Mouse (Mus musculus) monocyte, adult 5-6 weeks (primary cell): Measurements from ENCODE around the gene Cdk5r1. TPM values are rescaled to one million over a fixed set of nuclear protein-coding genes. Genes with fewer than 3 reads are reported as not detected.
"Not testable (repeated sequence)": the region's sequence is repeated elsewhere in the genome, so short reads cannot be mapped to it uniquely, and the experiment has no call there.

Experiments used
- ATAC-seq: fragments of 153-309, 156-312 bp; replicated peaks from 2 replicates; pipeline ENCODE4 v1.8.0; 2017; ENCODE audit warnings: mild to moderate bottlenecking; ENCODE audit not compliant: low TSS enrichment, insufficient number of reproducible peaks, severe bottlenecking, poor library complexity, low FRiP score
- total RNA-seq: library from RNA; stranded (forward); fragments of 200-1000, 200-491, 200-594 nt; gene quantifications from 3 replicates; pipeline ENCODE4 v1.2.3, GENCODE M21; 2017

Cdk5r1 gene
- 0.49 to 3.8 TPM (median 2.4 TPM) in 3 replicates for total RNA-seq

DNA sequence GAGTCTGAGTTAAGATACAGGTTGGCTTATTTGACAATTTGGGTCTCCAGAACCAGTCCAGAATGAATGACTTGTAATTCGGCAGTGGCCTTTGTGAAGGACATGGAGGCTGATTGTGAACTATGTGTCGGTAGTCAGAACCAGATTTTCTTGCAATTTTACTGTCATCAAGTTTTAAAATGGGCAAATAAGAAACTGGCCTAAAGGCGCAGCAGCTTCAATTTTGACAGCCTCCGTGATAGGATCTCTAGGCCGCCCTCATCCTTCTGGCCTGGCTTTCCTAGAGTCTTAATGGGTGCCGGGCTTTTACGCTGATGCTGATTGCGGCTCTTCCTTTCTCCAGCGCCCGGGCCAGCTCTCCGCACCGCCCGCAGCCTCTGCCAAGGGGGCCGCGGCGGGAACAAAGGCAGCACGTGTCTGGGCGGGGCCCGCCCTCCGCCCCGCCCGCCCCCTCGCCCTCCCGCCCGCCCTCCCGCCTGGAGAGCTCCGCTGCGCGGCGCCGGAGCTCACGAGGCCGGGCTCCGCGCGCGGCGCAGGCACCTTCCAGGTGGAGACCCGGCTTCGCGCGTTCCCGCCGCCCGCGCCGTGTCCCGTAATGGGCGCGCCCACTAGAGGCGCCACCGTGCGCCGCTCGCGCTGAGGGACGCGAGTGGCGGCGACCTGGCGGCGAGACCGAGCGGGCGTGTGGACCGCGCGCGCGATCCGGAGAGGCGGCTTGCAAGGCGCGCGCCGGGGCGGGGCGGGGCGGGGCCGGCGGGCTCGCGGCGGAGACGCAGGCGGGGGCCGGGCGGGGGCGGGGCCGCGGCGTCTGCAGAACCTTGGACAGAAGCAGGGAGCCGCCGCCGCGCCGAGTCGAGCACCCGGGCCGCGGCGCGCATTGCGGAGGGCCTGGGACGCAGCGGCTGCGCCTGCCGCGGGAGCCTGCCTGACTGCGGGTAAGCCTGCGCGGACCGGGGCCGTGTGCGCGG is at the start of gene Cdk5r1:
Gene Cdk5r1 (plus strand): TSS at position 802 of the 968 bp plus-strand sequence.
- peak; percentile 18; the same call in 1 of the 2 replicates for ATAC-seq

DNA sequence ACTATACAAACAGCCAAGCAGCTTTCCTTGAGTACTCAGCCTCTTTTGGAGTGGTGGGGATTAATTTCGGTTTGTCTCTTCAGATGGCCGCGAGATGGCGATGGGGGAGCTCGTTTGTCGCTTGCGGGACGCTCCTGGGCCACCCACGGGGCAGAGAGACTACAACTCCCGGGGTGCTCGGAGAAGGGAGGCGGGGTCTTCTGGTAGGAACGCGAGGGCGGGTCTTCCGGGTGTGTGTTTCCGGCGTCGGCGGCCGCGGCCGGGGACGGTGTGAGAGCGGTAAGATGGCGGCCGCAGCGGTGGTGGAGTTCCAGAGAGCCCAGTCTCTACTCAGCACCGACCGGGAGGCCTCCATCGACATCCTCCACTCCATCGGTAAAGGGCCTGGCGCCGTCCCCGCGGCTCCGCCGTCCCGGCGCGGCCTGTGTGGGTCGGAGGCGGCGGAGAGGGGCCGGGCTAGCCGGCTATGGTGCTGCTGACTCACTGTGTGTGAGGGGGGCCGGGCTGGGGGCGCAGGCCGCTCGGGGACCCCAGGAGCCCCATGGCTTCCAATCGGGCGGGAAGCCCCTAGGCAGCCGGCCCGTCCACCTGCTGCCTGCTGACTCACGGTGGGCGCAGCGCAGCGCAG is 48.3 kb upstream of the Cdk5r1 start, which contains the start of gene Psmd11:
Gene Psmd11 (plus strand): TSS at position 235 of the 628 bp plus-strand sequence.
- peak; percentile 100 for ATAC-seq

DNA sequence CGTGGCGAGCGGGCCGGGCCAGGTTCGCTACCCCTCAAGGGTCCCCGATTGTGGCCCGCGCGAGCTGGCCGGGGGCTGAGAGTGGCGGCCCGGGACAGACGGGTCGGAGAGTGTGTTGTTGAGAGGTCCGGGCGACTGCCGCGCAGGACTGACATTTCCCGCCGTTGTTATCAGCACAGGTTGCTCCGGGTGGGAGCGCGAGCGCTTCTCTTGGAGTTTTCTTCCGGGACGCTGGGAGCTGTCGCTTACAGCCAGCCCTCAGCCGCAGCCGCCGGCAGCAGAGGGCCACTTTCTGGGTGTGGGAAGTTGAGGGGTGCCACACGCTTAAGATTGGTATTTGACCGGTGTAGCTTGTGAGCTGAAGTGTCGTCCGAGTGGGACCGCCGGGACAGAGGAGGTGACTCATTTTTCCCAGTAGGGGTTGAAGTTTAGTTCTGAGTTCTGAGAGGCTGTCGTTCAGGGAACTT is 47.8 kb upstream of the Cdk5r1 start:
- no peak for ATAC-seq

GRCm38 (mm10) chr11:80429500-80430166 is 47.2 kb upstream of the Cdk5r1 start:
- no peak for ATAC-seq

DNA sequence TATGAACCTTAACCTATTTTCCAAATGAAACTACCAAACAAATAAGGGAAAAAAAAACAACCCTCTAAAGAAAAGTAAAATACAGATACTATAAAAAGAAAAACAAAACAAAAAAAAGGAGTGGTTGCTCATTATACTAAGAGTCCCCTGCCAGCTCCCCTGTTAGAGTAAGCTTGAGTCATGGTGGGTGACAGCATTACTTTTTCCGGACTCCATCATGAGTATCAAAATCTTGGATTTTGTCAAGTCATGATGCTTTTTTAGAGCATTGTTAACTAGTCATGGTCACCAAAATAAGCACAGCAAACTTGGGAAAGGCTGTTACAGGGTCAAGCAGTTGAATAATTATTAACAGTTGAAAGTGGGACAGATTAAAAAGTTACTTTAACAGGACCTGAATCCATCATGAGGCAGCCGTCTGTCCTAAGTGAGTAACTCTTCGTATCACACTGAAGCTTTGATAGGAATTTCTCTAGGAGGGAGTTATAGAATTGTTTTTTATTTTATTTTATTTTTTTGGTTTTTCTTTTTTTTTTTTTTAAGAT is 46.4 kb upstream of the Cdk5r1 start:
- no peak for ATAC-seq

- no peak for ATAC-seq
These were observed 29.9 kb upstream of the Cdk5r1 start for GRCm38 (mm10) chr11:80446916-80447315.

DNA sequence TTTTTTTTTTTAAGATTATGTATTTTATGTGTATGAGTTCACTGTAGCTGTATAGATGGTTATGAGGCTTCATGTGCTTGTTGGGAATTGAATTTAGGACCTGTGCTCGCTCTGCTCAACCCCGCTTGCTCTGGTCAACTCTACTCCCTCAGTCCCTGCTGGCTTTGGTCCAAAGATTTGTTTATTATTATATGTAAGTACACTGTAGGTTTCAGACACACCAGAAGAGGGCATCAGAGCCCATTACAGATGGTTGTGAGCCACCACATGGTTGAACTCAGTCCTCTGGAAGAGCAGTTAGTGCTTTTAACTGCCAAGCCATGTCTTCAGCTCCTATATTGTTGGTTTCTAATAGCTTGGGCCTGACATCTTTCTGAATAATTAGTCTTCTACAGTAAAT is 27.0 kb upstream of the Cdk5r1 start:
- no peak for ATAC-seq

DNA sequence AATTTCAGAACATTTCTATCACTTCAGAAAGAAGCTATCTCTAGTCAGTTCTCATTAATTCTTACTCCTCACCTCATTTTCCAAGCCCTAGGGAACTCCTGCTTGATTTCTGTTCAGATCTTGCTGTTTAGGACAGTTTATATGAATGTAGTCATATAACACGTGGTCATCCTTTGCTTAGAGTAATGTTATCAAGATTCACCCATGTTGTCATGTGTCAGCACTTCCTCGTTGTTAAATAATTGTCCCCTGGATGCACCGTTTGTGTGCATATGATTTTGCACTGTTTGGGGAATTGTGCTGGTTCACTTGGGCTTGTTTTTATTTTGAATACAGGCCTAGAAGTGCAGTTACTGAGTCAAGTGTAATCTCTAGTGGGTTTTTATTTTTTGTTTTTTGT is 24.6 kb upstream of the Cdk5r1 start:
- no peak for ATAC-seq

DNA sequence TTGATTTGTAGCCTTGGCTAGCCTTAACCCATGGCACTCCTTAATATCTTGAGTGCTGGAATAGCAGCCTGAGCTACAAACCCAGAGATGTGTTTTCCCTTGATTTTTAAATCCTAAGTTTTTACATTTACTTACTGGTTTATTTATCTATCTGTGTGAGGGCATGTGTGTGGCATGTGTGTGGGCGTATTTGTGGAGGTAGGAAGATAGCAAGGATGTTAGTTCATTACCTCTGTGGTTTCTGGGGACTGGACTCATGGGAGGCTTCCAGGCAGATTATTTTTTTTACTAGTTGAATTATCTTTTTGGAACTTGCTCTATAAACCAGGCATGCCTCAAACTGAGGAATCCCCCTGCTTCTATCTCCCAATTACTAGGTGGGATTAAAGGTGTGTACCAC is 23.6 kb upstream of the Cdk5r1 start:
- ATAC-seq = no peak

GRCm38 (mm10) chr11:80463605-80464130 is 13.2 kb upstream of the Cdk5r1 start:
- not testable (repeated sequence) for ATAC-seq

DNA sequence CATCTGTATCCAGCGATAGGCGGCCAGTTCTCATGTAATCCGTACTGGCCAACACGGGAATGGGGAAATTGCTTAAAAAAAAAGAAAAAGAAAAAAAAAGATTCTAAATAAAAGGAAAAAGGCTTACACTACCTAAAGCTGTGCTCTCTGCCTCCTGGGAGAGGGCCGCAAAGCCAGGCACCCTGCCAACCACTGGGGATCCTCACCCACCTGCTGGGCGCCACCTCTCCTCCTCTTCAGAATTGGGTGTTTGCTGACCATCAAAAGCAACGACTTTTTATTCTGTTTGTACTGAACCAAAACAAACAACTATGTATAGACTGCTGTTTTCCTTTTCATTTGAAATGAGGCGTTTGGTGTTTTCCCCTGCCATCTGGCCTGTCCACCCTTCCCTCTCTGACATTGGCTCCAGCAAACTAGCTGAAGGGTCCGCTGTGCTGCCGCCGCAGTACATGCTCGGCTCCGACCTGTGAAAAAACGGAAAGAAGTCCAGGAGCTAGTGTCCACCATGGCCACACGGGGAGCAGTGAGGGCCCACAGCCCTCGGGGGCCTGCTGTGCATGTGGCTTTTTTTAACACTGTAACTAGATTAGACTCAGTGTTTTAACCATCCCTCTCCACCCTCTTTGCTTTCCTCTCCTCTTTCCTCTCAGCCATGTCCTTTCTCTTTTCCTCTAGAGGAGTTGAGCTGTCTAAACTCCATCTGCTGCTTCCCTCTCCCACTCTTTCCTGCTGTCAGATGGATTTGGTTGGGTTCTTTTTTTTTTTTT is 4.8 kb upstream of the Cdk5r1 start:
- no peak for ATAC-seq

DNA sequence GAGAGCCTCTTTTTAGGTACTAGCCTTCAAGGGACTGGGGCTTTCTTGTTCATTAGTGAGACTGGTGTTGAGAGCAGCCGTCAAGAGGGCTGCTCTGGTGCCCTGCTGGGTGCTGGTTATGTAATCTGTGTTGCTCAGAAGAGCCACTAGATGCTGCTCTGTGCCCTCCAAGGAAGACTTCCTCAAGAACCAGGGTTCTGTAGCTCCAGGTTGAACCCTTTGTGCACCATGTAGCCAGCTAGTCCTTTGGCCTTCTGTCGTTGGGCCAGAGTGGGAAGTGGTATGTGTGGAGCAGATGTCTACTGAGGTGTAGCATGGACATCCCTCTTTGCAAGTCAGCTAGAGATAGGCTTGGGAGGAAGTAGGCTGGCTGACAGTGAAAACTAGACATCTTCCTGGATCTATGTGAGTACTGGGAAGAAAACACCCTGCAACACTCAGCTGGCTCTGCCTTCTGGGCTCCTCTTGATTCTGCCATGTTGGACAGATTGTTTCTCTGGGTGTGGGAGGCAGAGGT is 2.6 kb upstream of the Cdk5r1 start:
- peak; percentile 30; the same call in 1 of the 2 replicates for ATAC-seq

GRCm38 (mm10) chr11:80474846-80475245 is 2.0 kb upstream of the Cdk5r1 start:
- ATAC-seq = no peak

DNA sequence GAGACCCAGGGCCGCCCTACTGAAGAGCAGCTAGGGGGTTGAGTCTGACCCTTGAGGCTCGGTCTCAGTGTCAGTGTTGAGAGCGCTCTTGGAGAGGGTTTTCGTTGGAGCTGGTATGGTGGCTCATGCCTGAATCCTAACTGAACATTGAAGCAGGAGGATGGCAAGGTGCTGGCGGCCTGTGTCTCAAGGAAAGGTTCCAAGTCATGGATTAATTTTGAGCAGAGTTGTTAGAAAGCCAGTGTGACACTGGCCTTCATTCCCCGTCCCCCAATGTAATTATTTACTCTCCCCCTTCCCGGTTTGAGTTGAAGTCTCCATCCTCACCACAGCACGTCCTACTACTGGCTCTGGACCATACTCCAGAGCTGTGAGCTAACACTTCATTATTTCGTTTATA is 1.3 kb upstream of the Cdk5r1 start:
- no peak for ATAC-seq

DNA sequence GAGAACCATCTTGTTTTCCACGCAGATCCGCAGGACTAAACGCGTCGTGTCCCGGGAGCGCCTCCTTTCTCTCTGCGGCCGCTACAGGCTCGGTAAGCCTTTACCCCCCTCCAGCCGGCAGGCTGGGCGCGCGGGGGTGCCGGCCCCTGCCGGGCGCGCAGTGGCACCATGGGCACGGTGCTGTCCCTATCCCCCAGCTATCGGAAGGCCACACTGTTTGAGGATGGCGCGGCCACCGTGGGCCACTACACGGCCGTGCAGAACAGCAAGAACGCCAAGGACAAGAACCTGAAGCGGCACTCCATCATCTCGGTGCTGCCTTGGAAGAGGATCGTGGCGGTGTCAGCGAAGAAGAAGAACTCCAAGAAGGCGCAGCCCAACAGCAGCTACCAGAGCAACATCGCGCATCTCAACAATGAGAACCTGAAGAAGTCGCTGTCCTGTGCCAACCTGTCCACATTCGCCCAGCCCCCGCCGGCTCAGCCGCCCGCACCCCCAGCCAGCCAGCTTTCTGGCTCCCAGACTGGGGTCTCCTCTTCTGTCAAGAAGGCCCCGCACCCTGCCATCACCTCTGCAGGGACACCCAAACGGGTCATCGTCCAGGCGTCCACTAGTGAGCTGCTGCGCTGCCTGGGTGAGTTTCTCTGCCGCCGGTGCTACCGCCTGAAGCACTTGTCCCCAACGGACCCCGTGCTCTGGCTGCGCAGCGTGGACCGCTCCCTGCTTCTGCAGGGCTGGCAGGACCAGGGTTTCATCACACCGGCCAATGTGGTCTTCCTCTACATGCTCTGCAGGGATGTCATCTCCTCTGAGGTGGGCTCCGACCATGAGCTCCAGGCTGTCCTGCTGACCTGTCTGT is 747 bp downstream of the Cdk5r1 start:
- no peak; the same call in 1 of the 2 replicates for ATAC-seq

DNA sequence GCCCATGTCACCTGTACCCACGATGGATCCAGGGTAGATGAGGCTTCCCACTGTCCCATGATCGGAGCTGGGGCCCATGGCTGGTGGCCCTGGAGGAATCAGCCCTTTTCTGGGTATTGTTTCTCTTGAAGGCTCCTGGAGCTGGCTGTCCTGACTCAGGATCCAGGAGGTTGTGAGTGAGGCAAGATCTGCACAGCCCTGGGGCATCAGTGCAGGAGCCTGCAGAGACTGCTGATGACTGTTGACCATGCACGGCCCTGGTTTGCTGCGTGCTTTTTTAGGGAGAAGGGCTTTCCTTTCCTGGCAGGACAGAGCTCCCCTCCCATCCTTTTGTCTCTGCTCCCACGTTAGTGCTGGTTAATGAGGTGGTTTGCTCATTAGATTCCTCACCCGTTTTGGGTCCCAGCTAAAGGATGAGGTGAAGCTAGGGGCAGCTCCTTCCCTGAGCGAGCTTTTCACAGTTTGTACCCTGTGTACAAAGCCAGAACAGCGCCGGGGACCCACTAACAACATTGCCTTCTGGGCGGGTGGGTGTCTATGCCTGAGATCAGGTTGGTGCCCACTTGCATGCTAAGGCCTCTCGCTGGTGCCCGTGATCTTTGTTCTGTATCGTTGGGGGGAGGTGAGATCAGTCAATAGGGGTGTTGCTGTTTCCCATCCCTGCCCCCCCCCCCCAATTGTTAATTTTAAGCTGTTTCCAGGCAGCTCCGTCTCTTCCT is 2.0 kb downstream of the Cdk5r1 start:
- no peak for ATAC-seq
